Mouse (Mus musculus) heart, embryonic 11.5 days (tissue): ENCODE results near the gene Olfm4. TPM values are rescaled to one million over a fixed set of nuclear protein-coding genes. Genes with fewer than 3 reads are reported as not detected.

Experiments
- ATAC-seq: fragments of 200-750 bp; cut with Nextera tagmentation; replicated peaks from 2 replicates; pipeline ENCODE4 v1.8.0; 2017; ENCODE audit warnings: moderate library complexity; ENCODE audit not compliant: insufficient number of reproducible peaks, low FRiP score, low TSS enrichment
- H3K27ac ChIP-seq: fragments of 300-500 bp; sonication (generic); 2 replicates; pipeline ENCODE4 v1.5.1; 2014; ENCODE audit warnings: mild to moderate bottlenecking, low read depth, low read length
- H3K27me3 ChIP-seq: fragments of 300-500 bp; sonication (generic); 2 replicates; pipeline ENCODE4 v1.6.1; 2014; ENCODE audit warnings: mild to moderate bottlenecking, low read length, mixed read lengths; ENCODE audit not compliant: control insufficient read depth, insufficient read depth
- H3K36me3 ChIP-seq: fragments of 300-500 bp; sonication (generic); 2 replicates; pipeline ENCODE4 v1.6.1; 2014; ENCODE audit warnings: mild to moderate bottlenecking, low read length, moderate library complexity, mixed read lengths; ENCODE audit not compliant: control insufficient read depth, insufficient read depth
- H3K4me1 ChIP-seq: fragments of 300-500 bp; sonication (generic); 2 replicates; pipeline ENCODE4 v1.6.1; 2014; ENCODE audit warnings: low read length; ENCODE audit not compliant: control insufficient read depth, insufficient read depth
- H3K4me2 ChIP-seq: fragments of 300-500 bp; sonication (generic); 2 replicates; pipeline ENCODE4 v1.6.1; 2014; ENCODE audit warnings: mild to moderate bottlenecking, moderate library complexity
- H3K4me3 ChIP-seq: fragments of 300-500 bp; sonication (generic); 2 replicates; pipeline ENCODE4 v1.5.1; 2014; ENCODE audit warnings: low read depth, low read length
- H3K9ac ChIP-seq: fragments of 300-500 bp; sonication (generic); 2 replicates; pipeline ENCODE4 v1.6.1; 2014; ENCODE audit warnings: mild to moderate bottlenecking, low read depth, low read length, moderate library complexity
- H3K9me3 ChIP-seq: fragments of 300-500 bp; sonication (generic); replicated peaks from 2 replicates; pipeline ENCODE4 v1.6.1; 2016; ENCODE audit warnings: low read length; ENCODE audit not compliant: control insufficient read depth
- WGBS: fragments of 180-500 bp; shearing (Covaris S2); extraction: QIAGEN DNeasy Blood & Tissue Kit; methylation state at CpG from one replicate; pipeline ENCODE4 v1.1.7; 2014; ENCODE audit not compliant: insufficient replicate concordance; 5-methylcytosine and 5-hydroxymethylcytosine counted together
- polyA plus RNA-seq: library from polyadenylated mRNA; unstranded; fragments of >200 nt; fragmentation: Nextera tagmentation; extraction: Ambion mirVana; gene quantifications from 2 replicates; pipeline ENCODE4 v1.2.1, GENCODE M21; 2014

The Olfm4 gene
- polyA plus RNA-seq, 1 experiment from 2014 or later, result 0.33 TPM

DNA sequence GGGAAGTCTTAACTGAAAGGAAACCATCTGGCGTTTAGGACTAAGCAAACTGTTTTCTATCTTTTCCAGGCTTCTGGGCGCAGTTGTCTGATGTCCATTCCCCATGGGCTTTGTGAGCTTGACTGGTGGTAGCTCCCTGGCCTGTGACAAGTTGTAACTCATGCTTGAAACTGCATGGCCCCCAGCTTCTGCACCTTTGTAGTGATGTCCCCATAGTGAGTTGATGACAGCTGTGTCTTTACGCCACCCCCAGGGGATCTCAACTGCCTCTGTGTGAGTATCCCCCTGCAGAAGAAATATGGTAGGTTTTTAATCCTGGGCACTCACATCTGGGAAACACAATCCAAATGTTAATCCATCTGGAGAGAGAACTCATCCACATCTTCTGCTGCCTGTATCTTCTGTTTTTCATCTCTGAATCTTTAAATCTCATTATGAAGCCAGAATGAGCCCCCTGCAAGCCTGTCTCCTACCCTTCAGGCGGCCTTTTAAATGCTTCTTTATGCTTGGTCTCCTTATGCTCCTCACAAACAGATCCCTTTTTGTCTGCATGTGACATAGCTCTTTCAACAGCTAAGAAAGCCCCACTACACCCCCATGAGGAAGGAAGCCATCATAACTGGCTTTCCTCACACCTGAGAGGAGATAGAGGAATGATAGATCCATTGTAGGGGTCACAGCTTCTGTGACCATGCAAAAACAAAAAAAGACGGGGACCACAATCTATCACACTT lies 63.7 kb downstream of the Olfm4 start:
- 43% methylated on average over 5 of the region's 5 CpGs for WGBS
- Histone ChIP-seq H3K4me3 (no peak overlapping the region), H3K27me3 (no peaks in the 10 kb centered on the region), H3K9me3 (no peaks in the 10 kb centered on the region), H3K9ac (no peak overlapping the region), H3K36me3 (no peaks in the 10 kb centered on the region), H3K27ac (no peak overlapping the region), H3K4me2 (no peak overlapping the region), H3K4me1 (no peaks in the 10 kb centered on the region)
- ATAC-seq, result no peak

DNA sequence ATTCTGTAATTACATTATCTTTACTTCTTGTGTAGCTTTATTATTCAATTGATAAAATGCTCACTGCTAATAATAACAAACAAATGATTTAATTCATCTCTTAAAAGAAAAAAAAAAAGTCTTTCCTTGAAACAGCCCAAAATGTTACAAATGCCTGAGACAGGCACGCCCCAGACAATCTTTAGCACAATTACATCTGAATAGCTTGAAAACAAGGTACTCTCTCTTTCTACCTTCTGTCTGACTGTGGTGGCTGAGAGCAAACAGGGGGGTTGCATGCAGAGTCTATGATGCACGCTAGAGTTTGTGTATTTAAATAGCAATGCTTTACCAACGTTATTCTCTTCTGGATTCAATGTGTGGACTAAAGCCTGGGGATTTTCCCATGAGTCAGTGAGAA lies 71.8 kb downstream of the Olfm4 start:
- ATAC-seq, result no peak

DNA sequence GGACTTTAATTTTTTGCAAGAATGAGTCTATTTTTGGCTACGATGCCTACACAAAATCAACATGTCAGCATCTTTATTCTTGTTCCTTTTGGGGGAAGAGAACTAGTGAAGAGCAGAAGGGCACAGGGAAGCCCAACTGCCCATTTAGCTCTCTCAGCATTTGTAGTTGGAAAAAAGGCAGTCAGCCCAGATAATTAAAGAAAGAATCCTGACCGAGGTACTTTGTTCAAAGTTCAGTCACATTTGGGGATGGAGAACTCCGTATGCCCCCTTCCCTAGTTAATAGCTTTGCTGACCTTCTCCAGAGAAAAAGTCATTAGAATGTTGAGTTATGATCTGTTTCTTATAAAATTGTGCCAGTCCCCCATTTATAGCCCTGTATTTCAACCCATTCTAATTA lies 77.8 kb downstream of the Olfm4 start:
- no peaks in the 10 kb centered on the region for H3K4me1 ChIP-seq
- H3K4me2 ChIP-seq, result no peak overlapping the region
- no peak overlapping the region for H3K4me3 ChIP-seq
- no peak overlapping the region for H3K27ac ChIP-seq
- no peaks in the 10 kb centered on the region for H3K36me3 ChIP-seq
- WGBS, result 77% methylated on average over 3 of the region's 3 CpGs
- H3K27me3 ChIP-seq, result no peaks in the 10 kb centered on the region
- no peak for ATAC-seq
- no peak overlapping the region for H3K9ac ChIP-seq
- H3K9me3 ChIP-seq, result no peaks in the 10 kb centered on the region

More for the DNA sequence above, 71.8 kb downstream of the Olfm4 start:
- Histone ChIP-seq H3K4me1 (no peaks in the 10 kb centered on the region), H3K4me2 (no peak overlapping the region), H3K36me3 (no peaks in the 10 kb centered on the region), H3K27me3 (no peaks in the 10 kb centered on the region), H3K9ac (no peak overlapping the region), H3K9me3 (no peaks in the 10 kb centered on the region), H3K27ac (no peak overlapping the region), H3K4me3 (no peak overlapping the region)
- WGBS, result 66% methylated on average over 3 of the region's 3 CpGs

DNA sequence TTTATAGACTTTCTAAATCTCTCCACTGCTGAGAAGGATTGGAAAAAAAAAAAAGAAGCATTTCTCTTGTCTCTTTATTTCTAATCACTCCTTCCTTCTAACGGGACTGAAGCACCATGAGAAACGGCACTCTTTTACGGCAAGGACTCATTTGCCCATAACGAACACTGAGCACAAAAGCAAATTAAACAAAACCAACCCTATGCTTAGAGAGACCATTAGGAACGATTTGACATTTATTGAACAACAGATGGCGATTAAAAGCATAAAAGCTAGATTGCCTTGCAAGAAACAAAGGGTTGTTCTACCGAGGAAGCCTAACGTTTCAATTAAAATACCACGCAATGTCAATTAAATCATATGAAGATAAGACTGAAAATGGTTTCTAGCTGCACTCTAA lies 79.0 kb downstream of the Olfm4 start:
- Histone ChIP-seq H3K9ac (no peak overlapping the region), H3K4me2 (no peak overlapping the region), H3K27me3 (no peaks in the 10 kb centered on the region), H3K36me3 (no peaks in the 10 kb centered on the region), H3K4me1 (no peaks in the 10 kb centered on the region), H3K4me3 (no peak overlapping the region), H3K27ac (no peak overlapping the region), H3K9me3 (no peaks in the 10 kb centered on the region)
- WGBS, result 86% methylated on average over 9 of the region's 9 CpGs
- ATAC-seq, result no peak

DNA sequence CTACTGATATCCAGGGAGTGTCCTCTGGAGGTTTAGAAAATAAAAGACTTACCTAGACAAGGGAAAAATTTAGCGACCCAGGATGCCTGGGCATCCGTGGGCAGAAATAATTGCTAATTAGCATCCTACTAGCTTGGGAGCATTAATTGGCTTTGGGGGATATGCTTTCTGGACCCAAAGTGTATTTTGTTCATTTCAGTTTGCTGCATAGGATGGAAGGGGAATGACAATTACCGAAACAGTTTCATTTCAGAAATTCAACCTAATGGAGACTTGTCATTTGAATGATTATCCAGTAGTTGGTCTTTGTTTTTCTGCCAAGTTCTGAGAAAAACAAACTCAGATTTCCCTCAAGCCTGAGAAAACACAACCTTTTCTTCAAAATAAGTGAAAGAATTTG lies 86.7 kb downstream of the Olfm4 start:
- H3K4me3 ChIP-seq, result no peak overlapping the region
- H3K9me3 ChIP-seq, result no peaks in the 10 kb centered on the region
- no peak for ATAC-seq
- H3K27ac ChIP-seq, result no peak overlapping the region
- no peaks in the 10 kb centered on the region for H3K27me3 ChIP-seq
- H3K4me2 ChIP-seq, result no peak overlapping the region
- no peaks in the 10 kb centered on the region for H3K36me3 ChIP-seq
- H3K9ac ChIP-seq, result no peak overlapping the region
- H3K4me1 ChIP-seq, result no peaks in the 10 kb centered on the region
- 89% methylated on average over 3 of the region's 3 CpGs for WGBS

Other genes starting within 250 kb of the Olfm4 start
- 0.04 and 0.11 TPM in 2 replicates for gene Pcdh8, start 212.8 kb upstream of the Olfm4 start, polyA plus RNA-seq